Mouse (Mus musculus) liver, adult 2 months (tissue): ENCODE measurements around the gene Ngef. TPM values are rescaled to one million over a fixed set of nuclear protein-coding genes. Genes with fewer than 3 reads are reported as not detected.

Experiments
- DNase-seq: peaks from one replicate; pipeline ENCODE4 v3.0.0-alpha.2; 2011; ENCODE audit warnings: low read depth, low spot score; ENCODE audit errors: extremely low read depth
- H3K27ac ChIP-seq: fragments of 200-500 bp; replicated peaks from 2 replicates; pipeline ENCODE4 v1.5.1; 2012; ENCODE audit warnings: low read depth, mild to moderate bottlenecking, control low read depth, inconsistent platforms, low read length; ENCODE audit not compliant: insufficient read depth
- H3K27me3 ChIP-seq: fragments of 200-500 bp; 2 replicates; pipeline ENCODE4 v1.6.1; 2012; ENCODE audit warnings: mild to moderate bottlenecking, moderate library complexity, low read length, inconsistent platforms; ENCODE audit not compliant: control insufficient read depth, insufficient read depth
- H3K36me3 ChIP-seq: fragments of 200-500 bp; 2 replicates; pipeline ENCODE4 v1.6.1; 2012; ENCODE audit warnings: low read length, inconsistent platforms; ENCODE audit not compliant: control insufficient read depth, insufficient read depth
- H3K4me1 ChIP-seq: fragments of 200-500 bp; 2 replicates; pipeline ENCODE4 v1.6.1; 2011; ENCODE audit warnings: low read length; ENCODE audit not compliant: control insufficient read depth, insufficient read depth
- H3K4me3 ChIP-seq: fragments of 200-500 bp; 2 replicates; pipeline ENCODE4 v1.5.1; 2011; ENCODE audit warnings: low read depth, mild to moderate bottlenecking, control low read depth, low read length, moderate library complexity; ENCODE audit not compliant: insufficient read depth
- H3K79me2 ChIP-seq: fragments of 200-500 bp; 2 replicates; pipeline ENCODE4 v1.6.1; 2012; ENCODE audit warnings: inconsistent platforms, mild to moderate bottlenecking, low read length, moderate library complexity; ENCODE audit not compliant: control insufficient read depth, insufficient read depth
- H3K9ac ChIP-seq: fragments of 200-500 bp; 2 replicates; pipeline ENCODE4 v1.6.1; 2012; ENCODE audit warnings: low read depth, mild to moderate bottlenecking, control low read depth, inconsistent platforms, low read length
- CTCF ChIP-seq: fragments of 200-500 bp; IDR thresholded peaks from 2 replicates; pipeline ENCODE4 v1.5.1; 2011; ENCODE audit warnings: low read depth, low read length, control low read depth
- POLR2A ChIP-seq: fragments of 200-500 bp; IDR thresholded peaks from 2 replicates; pipeline ENCODE4 v1.6.1; 2011; ENCODE audit warnings: low read length, control low read depth; ENCODE audit not compliant: insufficient read depth; ENCODE audit errors: extremely low read depth
- WGBS: fragments of 180-500 bp; shearing (Covaris S2); methylation state at CpG from one replicate; pipeline ENCODE4 v1.1.7; 2018; 5-methylcytosine and 5-hydroxymethylcytosine counted together
- polyA plus RNA-seq: library from polyadenylated mRNA; depleted of rRNA; stranded (reverse); fragments of >200 nt; gene quantifications from 2 replicates; pipeline ENCODE4 v1.2.3, GENCODE M21; 2012
- total RNA-seq: library from RNA; depleted of rRNA; stranded (reverse); fragments of >200 nt; gene quantifications from 2 replicates; pipeline ENCODE4 v1.2.3, GENCODE M21; 2014

Ngef gene
- total and polyA plus RNA-seq, 2 experiments: 21.5 to 29.7 TPM

DNA sequence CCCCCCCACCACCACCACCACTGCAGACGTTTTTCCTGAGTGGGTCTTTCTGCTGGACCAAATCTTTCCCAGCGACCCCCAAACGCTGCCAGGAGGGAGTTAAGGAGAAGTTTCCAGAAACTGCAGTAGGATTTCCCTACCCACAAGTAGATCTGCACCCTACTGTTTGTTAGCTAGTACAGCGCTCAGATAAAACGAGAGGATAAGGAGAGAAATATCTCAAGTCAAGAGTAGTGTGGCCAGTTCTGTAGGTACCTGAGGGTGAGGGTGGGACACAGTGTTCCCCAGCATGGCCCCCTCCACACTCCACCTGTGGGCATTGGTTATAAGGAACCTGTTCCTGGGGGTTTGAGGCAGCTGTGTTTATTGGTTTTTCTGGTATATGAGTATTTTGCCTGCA, 62.8 kb downstream of the Ngef start:
- H3K27me3 ChIP-seq: 0 out of 2 replicates have a peak, but pooled peaks cover 2% of the 10 kb centered on the region
- no peaks in the 10 kb centered on the region; the same call in 1 of the 2 replicates for H3K79me2 ChIP-seq
- no peak overlapping the region for H3K9ac ChIP-seq
- no peak overlapping the region for H3K27ac ChIP-seq
- H3K4me1 ChIP-seq: no peaks in the 10 kb centered on the region
- H3K4me3 ChIP-seq: no peak overlapping the region
- no peak for DNase-seq
- 43% methylated on average over 5 of the region's 5 CpGs for WGBS
- TF ChIP-seq POLR2A (no peak), CTCF (no peak)
- no peaks in the 10 kb centered on the region for H3K36me3 ChIP-seq

- H3K4me3 ChIP-seq: peak overlapping the region; percentile 34; the same call in 1 of the 2 replicates
- no peaks in the 10 kb centered on the region; the same call in 1 of the 2 replicates for H3K79me2 ChIP-seq
- H3K9ac ChIP-seq: no peak overlapping the region
- WGBS: 12% methylated on average over 40 of the region's 61 CpGs
- DNase-seq: no peak
- H3K36me3 ChIP-seq: no peaks in the 10 kb centered on the region
- no peak for TF ChIP-seq POLR2A
- no peak for TF ChIP-seq CTCF
- 0 out of 2 replicates have a peak, but pooled peaks cover 2% of the 10 kb centered on the region for H3K27me3 ChIP-seq
- H3K27ac ChIP-seq: no peak overlapping the region
- H3K4me1 ChIP-seq: no peaks in the 10 kb centered on the region
These were observed 63.4 kb downstream of the Ngef start for GRCm38 (mm10) chr1:87510166-87510691.

- H3K27me3 ChIP-seq: 0 out of 2 replicates have a peak, but pooled peaks cover 2% of the 10 kb centered on the region
- no peak for DNase-seq
- no peak within 1 kb of the TSS for H3K9ac ChIP-seq
- peak within 1 kb of the TSS; percentile 34; the same call in 1 of the 2 replicates for H3K4me3 ChIP-seq
- H3K36me3 ChIP-seq: no peaks in the 10 kb centered on the region
- WGBS: 55% methylated on average over 56 of the region's 56 CpGs
- H3K27ac ChIP-seq: no peak within 1 kb of the TSS
- no peaks in the 10 kb centered on the region for H3K79me2 ChIP-seq
- no peak for TF ChIP-seq CTCF
- H3K4me1 ChIP-seq: no peaks in the 10 kb centered on the region
These were observed 64.0 kb downstream of the Ngef start, which contains the start of gene Neu2 for GRCm38 (mm10) chr1:87509561-87510165. Gene Neu2, plus strand, starts transcription at chr1:87509889.

GRCm38 (mm10) chr1:87508591-87509560, 64.8 kb downstream of the Ngef start:
- no peaks in the 10 kb centered on the region for H3K36me3 ChIP-seq
- H3K4me3 ChIP-seq: no peak overlapping the region
- H3K9ac ChIP-seq: no peak overlapping the region
- no peak for TF ChIP-seq CTCF
- no peak for TF ChIP-seq POLR2A
- 0 out of 2 replicates have a peak, but pooled peaks cover 2% of the 10 kb centered on the region for H3K27me3 ChIP-seq
- no peaks in the 10 kb centered on the region for H3K4me1 ChIP-seq
- no peak overlapping the region for H3K27ac ChIP-seq
- DNase-seq: no peak
- no peaks in the 10 kb centered on the region for H3K79me2 ChIP-seq
- 74% methylated on average over 26 of the region's 26 CpGs for WGBS

DNA sequence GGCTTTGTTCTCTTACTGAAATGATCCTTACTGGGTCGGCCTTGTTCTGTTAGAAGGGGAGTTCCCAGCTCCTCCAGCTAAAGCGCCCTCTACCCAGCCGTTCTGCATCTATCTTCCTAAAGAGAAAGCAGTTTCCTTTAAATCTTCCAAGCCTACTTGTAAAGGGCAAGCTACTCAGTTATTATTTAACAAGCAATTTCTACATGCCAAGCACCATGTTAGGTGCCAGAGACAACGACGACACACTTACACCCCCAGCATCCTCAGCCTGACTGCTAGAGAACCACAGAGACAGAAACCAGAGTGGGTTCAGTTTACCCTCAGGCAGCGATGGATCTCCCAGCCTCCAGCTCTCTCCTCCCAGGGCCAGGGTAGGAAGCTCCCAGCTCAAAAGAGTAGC, 65.8 kb downstream of the Ngef start:
- 0 out of 2 replicates have a peak, but pooled peaks cover 2% of the 10 kb centered on the region for H3K27me3 ChIP-seq
- H3K4me3 ChIP-seq: no peak overlapping the region
- DNase-seq: peak; percentile 5
- 56% methylated on average over 6 of the region's 6 CpGs for WGBS
- TF ChIP-seq POLR2A (no peak), CTCF (no peak)
- no peak overlapping the region for H3K9ac ChIP-seq
- H3K27ac ChIP-seq: no peak overlapping the region
- no peaks in the 10 kb centered on the region for H3K4me1 ChIP-seq
- H3K36me3 ChIP-seq: no peaks in the 10 kb centered on the region
- no peaks in the 10 kb centered on the region for H3K79me2 ChIP-seq
